ENCODE assay signal across 9 mouse cellular contexts in the genomic region with DNA sequence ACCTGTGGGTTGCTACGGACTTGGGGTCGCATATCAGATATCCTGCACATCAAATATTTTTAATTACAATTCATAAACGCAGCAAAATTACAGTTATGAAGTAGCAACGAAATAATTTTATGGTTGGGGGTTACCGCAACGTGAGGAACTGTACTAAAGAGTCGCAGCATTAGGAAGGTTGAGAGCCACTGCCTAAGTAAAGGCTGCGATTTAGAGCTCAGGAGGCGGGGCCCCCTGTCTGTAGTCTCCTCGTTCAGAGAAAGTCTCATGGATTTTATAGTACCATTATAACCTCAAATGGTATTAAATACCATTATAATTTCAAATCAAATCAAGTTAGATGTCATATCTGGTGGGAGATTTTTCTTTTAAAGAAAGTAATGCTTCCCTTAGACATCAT. TPM values are rescaled to one million over a fixed set of nuclear protein-coding genes. Genes with fewer than 3 reads are reported as not detected.
DNase-seq lines count a peak whose midpoint lies in the region; ATAC-seq lines count a peak whose summit lies in the region.
"Had no signal": no experiment of that assay in that cellular context is flagged by ENCODE, and none has a peak within 500 bp of the region (broad histone marks: within the 10 kb centered on the region; RNA-seq: fewer than 3 reads in every experiment).

No protein-coding gene starts in this region.

- H3K9me3 ChIP-seq in erythroblast, embryonic 14.5 days (ENCODE audit: control insufficient read depth, low read length), result no peaks in the 10 kb centered on the region
- H3K9me3 ChIP-seq in forebrain, embryonic 12.5 days, result no peaks in the 10 kb centered on the region
- H3K9me3 ChIP-seq in liver, embryonic 11.5 days (ENCODE audit: control insufficient read depth, low read length), result no peaks in the 10 kb centered on the region

- peak; percentile 37 for DNase-seq in 416B (ENCODE audit: low read depth)
- DNase-seq in liver, embryonic 11.5 days (ENCODE audit: low spot score), result no peak
- DNase-seq in cerebellum, adult 11-12 months, result no peak
- no peak for DNase-seq in left cerebral cortex, postnatal 4 days

- H3K9ac ChIP-seq in forebrain, embryonic 12.5 days, result peak overlapping the region; percentile 59
- H3K9ac ChIP-seq in liver, embryonic 11.5 days (ENCODE audit: low read depth, low read length), result peak overlapping the region; percentile 57

- 3% methylated on average over 10 of the region's 10 CpGs for WGBS in forebrain, embryonic 12.5 days
- WGBS in liver, embryonic 11.5 days, result 6% methylated on average over 10 of the region's 10 CpGs

- no peaks in the 10 kb centered on the region for H3K36me3 ChIP-seq in erythroblast, embryonic 14.5 days (ENCODE audit: control insufficient read depth)
- no peaks in the 10 kb centered on the region for H3K36me3 ChIP-seq in forebrain, embryonic 12.5 days (replicated peaks)
- no peaks in the 10 kb centered on the region for H3K36me3 ChIP-seq in liver, embryonic 11.5 days (ENCODE audit: control insufficient read depth, insufficient read depth, low read length)

- H3K4me2 ChIP-seq in forebrain, embryonic 12.5 days, result peak overlapping the region; percentile 65
- peak overlapping the region; percentile 66 for H3K4me2 ChIP-seq in liver, embryonic 11.5 days

- peaks cover 24% of the 10 kb centered on the region for H3K4me1 ChIP-seq in erythroblast, embryonic 14.5 days (ENCODE audit: control insufficient read depth)
- no peaks in the 10 kb centered on the region for H3K4me1 ChIP-seq in forebrain, embryonic 12.5 days
- no peaks in the 10 kb centered on the region for H3K4me1 ChIP-seq in liver, embryonic 11.5 days (replicated peaks; ENCODE audit: control insufficient read depth, insufficient read depth, low read length)

- intact Hi-C loops in left cerebral cortex, postnatal 4 days (cut with DNase I), result no loop called here

- no peak overlapping the region for H3K27ac ChIP-seq in forebrain, embryonic 12.5 days
- no peak overlapping the region; the same call in 1 of the 2 replicates for H3K27ac ChIP-seq in liver, embryonic 11.5 days (ENCODE audit: low read depth, low read length)

- no peak for ATAC-seq in erythroblast, adult 5-6 weeks (replicated peaks; ENCODE audit: low FRiP score, poor library complexity, severe bottlenecking)
- no peak for ATAC-seq in forebrain, embryonic 12.5 days (ENCODE audit: low FRiP score)
- no peak for ATAC-seq in liver, embryonic 11.5 days (replicated peaks; ENCODE audit: low FRiP score)
- no peak for ATAC-seq in inflammation-experienced regulatory T-cells, adult 6 months

- peak overlapping the region; percentile 64 for H3K4me3 ChIP-seq in erythroblast, embryonic 14.5 days (replicated peaks)
- H3K4me3 ChIP-seq in forebrain, embryonic 12.5 days (replicated peaks), result peak overlapping the region; percentile 55
- H3K4me3 ChIP-seq in liver, embryonic 11.5 days (ENCODE audit: low read depth, low read length), result peak overlapping the region; percentile 53

- H3K27me3 ChIP-seq in erythroblast, embryonic 14.5 days (ENCODE audit: control insufficient read depth), result no peaks in the 10 kb centered on the region
- no peaks in the 10 kb centered on the region for H3K27me3 ChIP-seq in forebrain, embryonic 12.5 days
- H3K27me3 ChIP-seq in liver, embryonic 11.5 days (replicated peaks; ENCODE audit: control insufficient read depth, insufficient read depth, low read length), result no peaks in the 10 kb centered on the region

RNA-seq across cellular contexts. Expression of gene Dnajc12, which starts 4.7 kb away (rescaled TPM):
- 0.14 and 0.22 TPM in 2 replicates for polyA plus RNA-seq in erythroblast, embryonic 14.5 days (2012)
- 2.3 and 4.8 TPM in 2 replicates for total RNA-seq in erythroblast, adult 5-6 weeks (2015; ENCODE audit: low replicate concordance)
- 0.51 and 0.98 TPM in 2 replicates for total RNA-seq in erythroblast, adult 5-6 weeks (2017; ENCODE audit: low replicate concordance)
- 7.4 and 9.1 TPM in 2 replicates for polyA plus RNA-seq in forebrain, embryonic 12.5 days (2016; fragmentation: Nextera tagmentation; extraction: Ambion mirVana)
- 18.7 and 19.5 TPM in 2 replicates for polyA plus RNA-seq in liver, embryonic 11.5 days (2014; fragmentation: Nextera tagmentation; extraction: Ambion mirVana)
- polyA plus RNA-seq in inflammation-experienced regulatory T-cells, adult 6 months (2017; shearing (Covaris generic)), result 1 to 10 TPM; 4.2 to 8.0 (median 7.7) TPM
- total RNA-seq in left cerebral cortex, postnatal 4 days (2021), result 1 to 10 TPM; 5.5 to 6.9 TPM

RNA-seq across cellular contexts. Expression of gene Sirt1, which starts 5.5 kb away (rescaled TPM):
- 0.28 and 0.56 TPM in 2 replicates for polyA plus RNA-seq in erythroblast, embryonic 14.5 days (2012)
- total RNA-seq in erythroblast, adult 5-6 weeks (2015; ENCODE audit: low replicate concordance), result 18.8 and 21.7 TPM in 2 replicates
- total RNA-seq in erythroblast, adult 5-6 weeks (2017; ENCODE audit: low replicate concordance), result 30.3 and 31.5 TPM in 2 replicates
- 6.1 and 6.9 TPM in 2 replicates for polyA plus RNA-seq in forebrain, embryonic 12.5 days (2016; fragmentation: Nextera tagmentation; extraction: Ambion mirVana)
- 7.0 and 7.9 TPM in 2 replicates for polyA plus RNA-seq in liver, embryonic 11.5 days (2014; fragmentation: Nextera tagmentation; extraction: Ambion mirVana)
- 10 to 100 TPM in 1 of 3 experiments, 1 to 10 TPM in 2; 7.0 to 10.2 (median 7.8) TPM for polyA plus RNA-seq in inflammation-experienced regulatory T-cells, adult 6 months (2017; shearing (Covaris generic))
- total RNA-seq in left cerebral cortex, postnatal 4 days (2021), result 10 to 100 TPM; 14.9 to 17.5 TPM

RNA-seq across cellular contexts. Expression of gene Gm7075, which starts 34.6 kb away (rescaled TPM):
- not detected in 2 replicates for polyA plus RNA-seq in erythroblast, embryonic 14.5 days (2012)
- total RNA-seq in erythroblast, adult 5-6 weeks (2015; ENCODE audit: low replicate concordance), result not detected in 2 replicates
- total RNA-seq in erythroblast, adult 5-6 weeks (2017; ENCODE audit: low replicate concordance), result not detected in 2 replicates
- polyA plus RNA-seq in forebrain, embryonic 12.5 days (2016; fragmentation: Nextera tagmentation; extraction: Ambion mirVana), result not detected in 2 replicates
- not detected in 2 replicates for polyA plus RNA-seq in liver, embryonic 11.5 days (2014; fragmentation: Nextera tagmentation; extraction: Ambion mirVana)
- not detected for polyA plus RNA-seq in inflammation-experienced regulatory T-cells, adult 6 months (2017; shearing (Covaris generic))
- total RNA-seq in left cerebral cortex, postnatal 4 days (2021), result not detected
- total RNA-seq: hematopoietic stem cell, adult 5-6 weeks had no signal

RNA-seq across cellular contexts. Expression of gene Ctnna3, which starts 42.9 kb away (rescaled TPM):
- polyA plus RNA-seq in erythroblast, embryonic 14.5 days (2012), result not detected in 2 replicates
- total RNA-seq in erythroblast, adult 5-6 weeks (2015; ENCODE audit: low replicate concordance), result not detected in 2 replicates
- total RNA-seq in erythroblast, adult 5-6 weeks (2017; ENCODE audit: low replicate concordance), result not detected in 2 replicates
- polyA plus RNA-seq in forebrain, embryonic 12.5 days (2016; fragmentation: Nextera tagmentation; extraction: Ambion mirVana), result 0.34 TPM in 1 of 2 replicates, not detected in the other
- polyA plus RNA-seq in liver, embryonic 11.5 days (2014; fragmentation: Nextera tagmentation; extraction: Ambion mirVana), result 0.30 and 0.40 TPM in 2 replicates
- under 1 TPM in 1 of 3 experiments, not detected in 2; 0.12 TPM for polyA plus RNA-seq in inflammation-experienced regulatory T-cells, adult 6 months (2017; shearing (Covaris generic))
- under 1 TPM; 0.66 to 0.90 TPM for total RNA-seq in left cerebral cortex, postnatal 4 days (2021)
- total RNA-seq: hematopoietic stem cell, adult 5-6 weeks had no signal
